Mouse (Mus musculus): ENCODE data around the gene Pgrmc1. TPM values are rescaled to one million over a fixed set of nuclear protein-coding genes. Genes with fewer than 3 reads are reported as not detected.
A peak's percentile ranks its signal among the peaks of the same experiment; 100 is the strongest.
"Not testable (repeated sequence)": the region's sequence is repeated elsewhere in the genome, so short reads cannot be mapped to it uniquely, and the experiment has no call there.

Pgrmc1 gene
- 55.7 and 59.8 TPM in 2 replicates for polyA plus RNA-seq (2012; ENCODE audit: insufficient read depth, insufficient read length, missing spikeins)

DNA sequence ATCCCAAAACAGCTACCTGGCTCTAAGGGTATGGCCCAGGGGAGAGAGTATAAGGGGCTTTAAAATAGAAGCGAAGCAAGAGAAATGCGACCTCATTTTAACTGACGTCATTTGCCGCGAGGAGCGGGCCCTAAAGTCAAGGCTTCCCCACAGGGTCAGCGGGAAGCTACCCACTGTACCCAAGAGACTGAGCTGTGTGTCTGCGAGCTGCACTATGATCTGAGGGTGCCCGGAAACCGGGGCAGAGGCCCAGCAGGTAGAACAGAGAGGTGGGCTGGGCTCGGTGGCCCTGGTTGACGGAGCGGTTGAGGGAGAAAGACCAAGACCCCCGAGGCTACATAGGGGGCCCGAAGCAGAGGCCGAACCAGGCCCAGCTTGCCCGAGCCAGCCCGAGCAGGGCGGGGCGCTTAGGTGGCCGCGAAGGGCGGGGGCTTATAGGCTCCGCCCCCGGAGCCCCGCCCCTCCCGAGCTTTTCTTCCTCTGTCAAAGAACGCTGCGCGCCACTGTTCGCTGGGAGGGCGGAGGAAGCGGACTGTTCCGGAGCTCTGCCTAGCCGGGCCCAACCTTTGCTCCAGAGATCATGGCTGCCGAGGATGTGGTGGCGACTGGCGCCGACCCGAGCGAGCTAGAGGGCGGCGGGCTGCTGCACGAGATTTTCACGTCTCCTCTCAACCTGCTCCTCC lies at the start of gene Pgrmc1:
TSS of gene Pgrmc1 (plus strand) at position 500 of the 683 bp plus-strand sequence.
- no peak within 1 kb of the TSS for H3K27ac ChIP-seq (ENCODE audit: insufficient read depth, low read depth, low read length)
- peaks cover 2% of the 10 kb centered on the region; the same call in 1 of the 2 replicates for H3K4me1 ChIP-seq (ENCODE audit: control insufficient read depth, insufficient read depth, low read length)
- TF ChIP-seq POLR2A (IDR thresholded peaks at IDR 0.05; ENCODE audit: borderline replicate concordance, low read depth, low read length): 0 out of 2 replicates have a peak, but pooled peaks have one; percentile 44
- TF ChIP-seq CTCF (IDR thresholded peaks at IDR 0.05; ENCODE audit: low read depth, low read length): no peak
- peak within 1 kb of the TSS; percentile 84 for H3K4me3 ChIP-seq (ENCODE audit: insufficient read depth, low read length)

DNA sequence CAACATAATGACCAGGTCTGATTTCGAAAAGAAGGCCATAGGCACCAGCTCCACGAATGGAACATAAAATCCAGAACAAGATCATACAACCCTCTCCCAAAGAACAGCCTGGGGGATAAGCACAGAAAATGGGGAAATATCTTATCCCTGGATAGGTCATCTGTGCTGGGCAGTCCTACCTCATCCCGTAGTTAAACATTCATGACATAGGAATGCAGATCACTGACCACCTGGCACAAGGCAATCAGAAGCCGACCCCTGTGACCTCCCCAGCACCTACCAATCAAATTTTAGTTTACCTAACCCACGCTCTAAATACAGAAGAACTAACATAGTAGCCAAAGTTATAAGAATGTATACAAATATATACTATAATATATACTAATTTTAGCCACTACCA lies 49.2 kb upstream of the Pgrmc1 start:
- TF ChIP-seq CTCF (IDR thresholded peaks at IDR 0.05; ENCODE audit: low read depth, low read length) (no peak), POLR2A (IDR thresholded peaks at IDR 0.05; ENCODE audit: borderline replicate concordance, low read depth, low read length) (no peak)
- H3K27ac ChIP-seq (ENCODE audit: insufficient read depth, low read depth, low read length): no peak overlapping the region

DNA sequence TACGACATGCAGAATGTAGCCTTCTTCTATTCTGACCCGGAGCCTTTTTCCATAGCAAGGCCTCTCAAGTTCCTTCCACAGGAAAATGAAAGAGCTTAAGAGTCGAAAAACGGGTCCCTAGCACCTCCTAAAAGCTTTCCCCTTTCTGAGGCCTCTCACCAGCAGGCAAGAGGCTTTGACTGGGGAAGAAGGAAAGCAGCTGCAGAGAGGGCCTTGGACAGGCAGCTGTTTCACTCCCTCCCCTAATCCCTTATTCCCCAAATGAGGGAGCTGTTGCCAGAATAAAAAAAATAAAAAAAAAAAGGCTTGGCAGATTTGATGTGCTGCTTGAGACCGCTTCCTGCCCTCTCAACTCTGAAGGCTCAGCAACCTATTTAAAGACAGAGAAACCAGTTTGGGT lies 47.1 kb upstream of the Pgrmc1 start:
- Histone ChIP-seq H3K27ac (ENCODE audit: insufficient read depth, low read depth, low read length) (no peak overlapping the region), H3K4me1 (ENCODE audit: control insufficient read depth, insufficient read depth, low read length) (no peaks in the 10 kb centered on the region; the same call in 1 of the 2 replicates), H3K4me3 (ENCODE audit: insufficient read depth, low read length) (no peak overlapping the region)
- TF ChIP-seq POLR2A (IDR thresholded peaks at IDR 0.05; ENCODE audit: borderline replicate concordance, low read depth, low read length) (no peak), CTCF (IDR thresholded peaks at IDR 0.05; ENCODE audit: low read depth, low read length) (no peak)

More for the DNA sequence above, 49.2 kb upstream of the Pgrmc1 start:
- no peaks in the 10 kb centered on the region; the same call in 1 of the 2 replicates for H3K4me1 ChIP-seq (ENCODE audit: control insufficient read depth, insufficient read depth, low read length)
- no peak overlapping the region for H3K4me3 ChIP-seq (ENCODE audit: insufficient read depth, low read length)

DNA sequence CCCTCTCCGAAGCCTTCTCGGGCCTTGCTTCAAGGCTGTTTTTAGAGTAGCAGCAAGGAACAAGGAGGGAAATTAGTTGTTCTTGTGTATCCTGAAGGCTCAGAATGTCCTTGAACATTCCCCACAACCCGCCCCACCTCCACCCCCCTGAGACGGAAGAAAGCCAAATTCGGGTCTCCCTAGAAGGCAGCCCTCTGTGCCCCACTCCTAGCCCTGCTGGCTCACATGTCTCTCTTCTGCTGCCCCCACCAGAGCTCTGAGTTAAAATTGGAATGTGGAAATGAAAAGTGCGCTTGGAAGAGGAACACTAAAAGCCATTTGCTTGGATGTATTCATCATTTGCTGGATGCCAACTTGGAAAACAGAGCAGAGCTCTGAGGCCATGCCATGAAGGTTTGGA lies 46.7 kb upstream of the Pgrmc1 start:
- no peak overlapping the region for H3K4me3 ChIP-seq (ENCODE audit: insufficient read depth, low read length)
- TF ChIP-seq POLR2A (IDR thresholded peaks at IDR 0.05; ENCODE audit: borderline replicate concordance, low read depth, low read length): no peak
- no peak for TF ChIP-seq CTCF (IDR thresholded peaks at IDR 0.05; ENCODE audit: low read depth, low read length)
- no peaks in the 10 kb centered on the region; the same call in 1 of the 2 replicates for H3K4me1 ChIP-seq (ENCODE audit: control insufficient read depth, insufficient read depth, low read length)
- H3K27ac ChIP-seq (ENCODE audit: insufficient read depth, low read depth, low read length): no peak overlapping the region

DNA sequence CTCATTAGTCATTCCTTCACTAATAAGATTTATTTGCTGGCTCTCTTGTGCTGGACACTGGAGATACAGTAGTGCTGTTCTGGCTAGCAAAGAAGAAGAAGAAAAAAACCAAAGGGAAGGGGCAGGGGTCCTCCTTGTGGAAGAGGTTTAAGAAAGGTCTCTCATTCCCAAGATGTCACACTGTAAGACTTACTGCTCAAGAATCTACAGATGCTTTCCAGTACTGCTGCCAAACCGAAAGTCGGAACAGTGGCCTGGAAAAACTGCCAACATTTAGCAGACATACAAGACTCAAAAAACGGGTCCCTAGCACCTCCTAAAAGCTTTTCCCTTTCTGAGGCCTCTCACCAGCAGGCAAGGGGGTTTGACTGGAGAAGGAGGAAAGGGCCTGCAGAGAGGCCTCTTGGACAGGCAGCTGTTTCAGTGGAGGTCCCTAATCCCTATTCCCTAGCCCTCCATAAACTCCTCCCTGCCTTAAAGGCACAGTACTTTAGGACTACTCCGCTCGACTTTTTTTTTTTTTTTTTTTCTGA lies 45.9 kb upstream of the Pgrmc1 start:
- TF ChIP-seq CTCF (IDR thresholded peaks at IDR 0.05; ENCODE audit: low read depth, low read length): no peak
- TF ChIP-seq POLR2A (IDR thresholded peaks at IDR 0.05; ENCODE audit: borderline replicate concordance, low read depth, low read length): no peak
- Histone ChIP-seq H3K27ac (ENCODE audit: insufficient read depth, low read depth, low read length) (no peak overlapping the region), H3K4me3 (ENCODE audit: insufficient read depth, low read length) (no peak overlapping the region), H3K4me1 (ENCODE audit: control insufficient read depth, insufficient read depth, low read length) (no peaks in the 10 kb centered on the region; the same call in 1 of the 2 replicates)

DNA sequence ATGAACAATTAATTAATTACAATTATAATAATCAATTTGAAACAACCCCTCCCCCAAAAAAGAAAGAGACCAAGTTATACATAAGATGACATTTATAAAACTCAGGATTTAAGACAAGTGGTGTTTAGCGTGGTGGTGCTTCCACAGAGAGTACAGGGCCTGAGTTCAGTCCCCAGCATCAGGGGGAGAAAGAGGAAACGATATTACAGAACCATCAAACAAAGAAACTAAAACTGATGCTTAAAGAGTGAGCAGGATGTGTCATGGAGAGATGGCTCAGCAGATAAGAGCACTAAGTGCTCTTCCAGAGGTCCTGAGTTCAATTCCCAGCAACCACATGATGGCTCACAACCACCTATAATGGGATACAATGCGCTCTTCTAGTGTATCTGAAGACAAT lies 45.3 kb upstream of the Pgrmc1 start:
- no peak overlapping the region for H3K27ac ChIP-seq (ENCODE audit: insufficient read depth, low read depth, low read length)
- TF ChIP-seq CTCF (IDR thresholded peaks at IDR 0.05; ENCODE audit: low read depth, low read length) (no peak), POLR2A (IDR thresholded peaks at IDR 0.05; ENCODE audit: borderline replicate concordance, low read depth, low read length) (no peak)
- H3K4me1 ChIP-seq (ENCODE audit: control insufficient read depth, insufficient read depth, low read length): no peaks in the 10 kb centered on the region; the same call in 1 of the 2 replicates
- H3K4me3 ChIP-seq (ENCODE audit: insufficient read depth, low read length): no peak overlapping the region

DNA sequence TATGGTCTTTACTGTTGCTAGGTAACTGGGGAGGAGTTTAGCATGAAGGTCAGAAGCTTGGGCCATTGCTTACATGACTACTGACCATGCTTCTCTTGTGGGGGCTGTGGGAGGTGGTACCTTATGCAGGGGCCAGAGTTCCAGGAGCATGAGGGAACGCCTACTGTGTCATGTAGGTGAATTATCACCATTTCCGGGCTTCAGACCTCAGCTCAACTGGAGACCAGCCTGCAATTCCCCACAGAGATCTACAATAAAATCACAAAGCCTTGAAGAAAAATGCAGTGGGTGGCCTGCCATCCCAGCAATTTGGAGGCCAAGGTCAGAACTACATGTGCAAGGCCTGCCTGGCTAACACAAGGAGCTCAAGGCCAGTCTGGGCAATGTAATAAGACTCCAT lies 42.8 kb upstream of the Pgrmc1 start:
- not testable (repeated sequence) for H3K27ac ChIP-seq (ENCODE audit: insufficient read depth, low read depth, low read length); H3K4me3 ChIP-seq (ENCODE audit: insufficient read depth, low read length); H3K4me1 ChIP-seq (ENCODE audit: control insufficient read depth, insufficient read depth, low read length)

DNA sequence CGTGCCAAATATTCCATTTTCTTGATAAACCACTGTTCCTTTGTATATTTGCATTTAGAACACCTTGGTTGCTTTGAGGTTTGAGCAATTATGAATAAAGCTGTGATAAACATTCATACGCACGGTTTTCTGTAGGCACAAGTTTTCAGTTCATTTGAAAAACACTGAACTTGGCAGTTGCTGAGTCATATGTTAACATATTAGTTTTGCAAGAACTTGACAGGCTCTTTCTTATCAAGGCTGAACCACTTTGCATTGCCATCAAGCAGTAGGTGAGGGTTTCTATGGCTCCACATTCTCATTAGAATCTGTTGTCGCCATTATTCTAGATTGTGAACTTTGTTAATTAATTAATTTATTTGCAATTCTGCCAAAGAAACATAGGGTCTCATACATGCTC lies 37.8 kb upstream of the Pgrmc1 start:
- H3K27ac ChIP-seq (ENCODE audit: insufficient read depth, low read depth, low read length): no peak overlapping the region
- H3K4me3 ChIP-seq (ENCODE audit: insufficient read depth, low read length): no peak overlapping the region
- H3K4me1 ChIP-seq (ENCODE audit: control insufficient read depth, insufficient read depth, low read length): no peaks in the 10 kb centered on the region
- TF ChIP-seq CTCF (IDR thresholded peaks at IDR 0.05; ENCODE audit: low read depth, low read length) (no peak), POLR2A (IDR thresholded peaks at IDR 0.05; ENCODE audit: borderline replicate concordance, low read depth, low read length) (no peak)

DNA sequence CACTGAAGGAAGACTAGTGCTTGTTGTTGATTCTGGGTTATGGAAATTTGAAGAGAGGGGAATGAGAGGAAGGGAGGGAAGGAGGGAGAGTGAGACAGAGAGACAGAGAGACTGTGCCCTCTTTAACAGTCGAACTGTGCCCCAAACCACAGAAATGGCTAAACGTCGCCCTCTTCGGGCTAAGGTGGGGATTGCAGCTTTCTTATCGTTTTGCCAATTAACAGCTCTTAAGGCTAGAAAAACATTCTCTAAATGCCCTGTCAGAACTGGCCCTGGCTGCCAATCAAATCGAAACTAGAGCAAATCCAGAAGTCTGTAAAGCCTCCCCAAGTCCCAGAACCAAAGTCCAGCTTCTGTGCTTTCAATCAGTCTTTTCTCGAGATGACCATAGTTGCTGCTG lies 36.4 kb upstream of the Pgrmc1 start:
- H3K27ac ChIP-seq (ENCODE audit: insufficient read depth, low read depth, low read length): no peak overlapping the region
- no peaks in the 10 kb centered on the region for H3K4me1 ChIP-seq (ENCODE audit: control insufficient read depth, insufficient read depth, low read length)
- TF ChIP-seq CTCF (IDR thresholded peaks at IDR 0.05; ENCODE audit: low read depth, low read length): 0 out of 2 replicates have a peak, but pooled peaks have one; percentile 42
- no peak for TF ChIP-seq POLR2A (IDR thresholded peaks at IDR 0.05; ENCODE audit: borderline replicate concordance, low read depth, low read length)
- H3K4me3 ChIP-seq (ENCODE audit: insufficient read depth, low read length): no peak overlapping the region

DNA sequence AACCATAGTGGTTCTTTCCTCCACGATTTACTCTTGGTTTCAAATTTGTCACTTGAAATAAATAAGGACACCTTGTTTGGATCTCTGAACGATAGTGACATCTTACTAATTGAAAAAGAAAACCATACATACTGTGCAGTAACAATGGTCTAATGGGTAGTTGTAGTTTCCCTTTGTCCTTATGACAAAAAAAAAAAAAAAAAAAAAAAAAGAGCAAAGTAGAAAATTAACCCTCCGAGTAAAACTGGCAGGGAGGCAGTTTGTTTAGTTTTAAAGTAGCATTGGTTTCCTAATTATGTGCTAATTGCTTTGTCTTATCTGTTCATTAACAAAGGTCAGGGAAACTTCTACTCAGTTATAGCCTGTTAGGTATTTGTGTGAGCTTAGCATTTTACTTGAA lies 35.9 kb upstream of the Pgrmc1 start:
- no peak overlapping the region for H3K27ac ChIP-seq (ENCODE audit: insufficient read depth, low read depth, low read length)
- no peak overlapping the region for H3K4me3 ChIP-seq (ENCODE audit: insufficient read depth, low read length)
- H3K4me1 ChIP-seq (ENCODE audit: control insufficient read depth, insufficient read depth, low read length): no peaks in the 10 kb centered on the region
- no peak for TF ChIP-seq POLR2A (IDR thresholded peaks at IDR 0.05; ENCODE audit: borderline replicate concordance, low read depth, low read length)
- no peak for TF ChIP-seq CTCF (IDR thresholded peaks at IDR 0.05; ENCODE audit: low read depth, low read length)
